Mouse (Mus musculus): ENCODE measurements around the gene Nomo1. TPM values are rescaled to one million over a fixed set of nuclear protein-coding genes. Genes with fewer than 3 reads are reported as not detected.
A peak's percentile ranks its signal among the peaks of the same experiment; 100 is the strongest.

Nomo1 gene
- total and polyA plus RNA-seq, 2 experiments, result 15.3 to 19.7 TPM

DNA sequence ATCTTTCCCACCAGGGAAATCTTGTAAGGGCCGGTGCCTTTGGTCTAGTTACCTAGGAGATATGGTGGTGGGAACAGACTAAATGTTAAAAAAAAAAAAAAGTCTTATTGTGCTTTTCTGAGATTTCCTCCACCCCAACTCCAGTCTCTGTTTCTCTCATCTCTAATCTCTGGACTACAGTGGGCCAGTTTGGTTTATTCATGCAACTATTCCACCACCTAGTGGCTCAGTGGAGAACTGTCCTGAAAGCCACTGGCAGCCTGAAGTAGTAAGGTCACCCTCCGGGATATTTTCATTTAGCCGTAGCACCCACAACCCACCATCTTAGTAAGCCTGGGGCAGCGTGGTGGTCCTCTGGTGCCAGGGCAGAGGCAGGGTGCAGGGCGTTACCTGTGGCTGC is 23.9 kb upstream of the Nomo1 start:
- Histone ChIP-seq H3K4me3 (ENCODE audit: insufficient read depth, low read depth, low read length) (no peak overlapping the region), H3K79me2 (ENCODE audit: control insufficient read depth, insufficient read depth, low read length) (no peaks in the 10 kb centered on the region), H3K27ac (replicated peaks; ENCODE audit: insufficient read depth, low read depth, low read length) (no peak overlapping the region), H3K4me1 (ENCODE audit: control insufficient read depth, insufficient read depth, low read length) (no peaks in the 10 kb centered on the region), H3K27me3 (ENCODE audit: control insufficient read depth, insufficient read depth, low read length) (no peaks in the 10 kb centered on the region), H3K9ac (ENCODE audit: low read depth, low read length) (no peak overlapping the region), H3K36me3 (ENCODE audit: control insufficient read depth, insufficient read depth, low read length) (peaks cover 17% of the 10 kb centered on the region)
- DNase-seq (ENCODE audit: extremely low read depth, low read depth, low spot score), result no peak
- no peak for TF ChIP-seq POLR2A (IDR thresholded peaks at IDR 0.05; ENCODE audit: extremely low read depth, insufficient read depth, low read length)
- TF ChIP-seq CTCF (IDR thresholded peaks at IDR 0.05; ENCODE audit: low read depth, low read length), result peak; percentile 43
- 53% methylated on average over 5 of the region's 5 CpGs for WGBS

DNA sequence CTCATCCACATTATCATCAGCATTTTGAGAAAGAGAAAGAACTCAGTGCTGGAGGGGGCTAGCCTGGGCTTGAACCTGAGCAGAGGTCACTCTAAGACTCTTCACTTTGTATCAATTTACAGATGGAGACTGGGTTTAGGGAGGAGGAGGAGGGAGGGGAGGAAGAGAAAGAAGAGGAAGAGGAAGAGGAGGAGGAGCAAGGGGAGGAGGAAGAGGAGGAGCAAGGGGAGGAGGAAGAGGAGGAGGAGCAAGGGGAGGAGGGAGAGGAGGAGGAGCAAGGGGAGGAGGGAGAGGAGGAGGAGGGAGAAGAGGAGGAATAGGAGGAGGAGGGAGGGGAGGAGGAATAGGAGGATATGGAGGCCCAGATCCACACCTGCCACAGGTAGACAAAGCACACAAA is 21.4 kb upstream of the Nomo1 start:
- Histone ChIP-seq H3K36me3 (ENCODE audit: control insufficient read depth, insufficient read depth, low read length) (peaks cover 36% of the 10 kb centered on the region), H3K27ac (replicated peaks; ENCODE audit: insufficient read depth, low read depth, low read length) (no peak overlapping the region), H3K4me1 (ENCODE audit: control insufficient read depth, insufficient read depth, low read length) (no peaks in the 10 kb centered on the region), H3K27me3 (ENCODE audit: control insufficient read depth, insufficient read depth, low read length) (no peaks in the 10 kb centered on the region), H3K4me3 (ENCODE audit: insufficient read depth, low read depth, low read length) (no peak overlapping the region), H3K9ac (ENCODE audit: low read depth, low read length) (no peak overlapping the region), H3K79me2 (ENCODE audit: control insufficient read depth, insufficient read depth, low read length) (no peaks in the 10 kb centered on the region)
- no peak for DNase-seq (ENCODE audit: extremely low read depth, low read depth, low spot score)
- no peak for TF ChIP-seq CTCF (IDR thresholded peaks at IDR 0.05; ENCODE audit: low read depth, low read length)
- no peak for TF ChIP-seq POLR2A (IDR thresholded peaks at IDR 0.05; ENCODE audit: extremely low read depth, insufficient read depth, low read length)

GRCm38 (mm10) chr7:46013266-46014010 is 20.1 kb upstream of the Nomo1 start:
- WGBS, result 82% methylated on average over 9 of the region's 9 CpGs
- Histone ChIP-seq H3K79me2 (ENCODE audit: control insufficient read depth, insufficient read depth, low read length) (no peaks in the 10 kb centered on the region), H3K27ac (replicated peaks; ENCODE audit: insufficient read depth, low read depth, low read length) (no peak overlapping the region), H3K9ac (ENCODE audit: low read depth, low read length) (no peak overlapping the region), H3K36me3 (ENCODE audit: control insufficient read depth, insufficient read depth, low read length) (peaks cover 44% of the 10 kb centered on the region), H3K27me3 (ENCODE audit: control insufficient read depth, insufficient read depth, low read length) (no peaks in the 10 kb centered on the region), H3K4me3 (ENCODE audit: insufficient read depth, low read depth, low read length) (no peak overlapping the region), H3K4me1 (ENCODE audit: control insufficient read depth, insufficient read depth, low read length) (no peaks in the 10 kb centered on the region)
- TF ChIP-seq CTCF (IDR thresholded peaks at IDR 0.05; ENCODE audit: low read depth, low read length) (no peak), POLR2A (IDR thresholded peaks at IDR 0.05; ENCODE audit: extremely low read depth, insufficient read depth, low read length) (no peak)
- no peak for DNase-seq (ENCODE audit: extremely low read depth, low read depth, low spot score)

DNA sequence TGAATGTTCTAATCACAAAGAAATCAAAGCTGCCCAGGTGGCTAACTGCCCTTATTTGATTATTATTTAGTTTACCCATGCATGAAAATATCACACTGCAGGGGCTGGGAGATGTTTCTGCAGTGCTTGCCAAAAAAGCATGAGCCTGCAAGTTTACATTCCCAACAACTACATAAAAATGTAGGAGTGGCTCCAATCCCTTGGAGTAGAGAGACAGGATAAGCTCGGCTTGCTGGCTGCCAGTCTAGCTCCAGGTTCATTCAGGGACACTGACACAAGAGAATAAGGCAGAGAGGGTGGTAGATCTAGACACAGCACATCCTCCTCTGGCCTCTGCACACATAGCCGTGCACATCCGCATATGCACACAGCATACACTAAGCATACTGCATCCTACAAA is 13.9 kb upstream of the Nomo1 start:
- no peak for DNase-seq (ENCODE audit: extremely low read depth, low read depth, low spot score)
- TF ChIP-seq CTCF (IDR thresholded peaks at IDR 0.05; ENCODE audit: low read depth, low read length), result no peak
- TF ChIP-seq POLR2A (IDR thresholded peaks at IDR 0.05; ENCODE audit: extremely low read depth, insufficient read depth, low read length), result no peak
- H3K27ac ChIP-seq (replicated peaks; ENCODE audit: insufficient read depth, low read depth, low read length), result no peak overlapping the region
- H3K4me3 ChIP-seq (ENCODE audit: insufficient read depth, low read depth, low read length), result no peak overlapping the region
- WGBS, result 70% methylated on average over 3 of the region's 3 CpGs
- no peaks in the 10 kb centered on the region for H3K79me2 ChIP-seq (ENCODE audit: control insufficient read depth, insufficient read depth, low read length)
- peaks cover 41% of the 10 kb centered on the region for H3K36me3 ChIP-seq (ENCODE audit: control insufficient read depth, insufficient read depth, low read length)
- H3K27me3 ChIP-seq (ENCODE audit: control insufficient read depth, insufficient read depth, low read length), result no peaks in the 10 kb centered on the region
- no peaks in the 10 kb centered on the region for H3K4me1 ChIP-seq (ENCODE audit: control insufficient read depth, insufficient read depth, low read length)
- no peak overlapping the region for H3K9ac ChIP-seq (ENCODE audit: low read depth, low read length)

DNA sequence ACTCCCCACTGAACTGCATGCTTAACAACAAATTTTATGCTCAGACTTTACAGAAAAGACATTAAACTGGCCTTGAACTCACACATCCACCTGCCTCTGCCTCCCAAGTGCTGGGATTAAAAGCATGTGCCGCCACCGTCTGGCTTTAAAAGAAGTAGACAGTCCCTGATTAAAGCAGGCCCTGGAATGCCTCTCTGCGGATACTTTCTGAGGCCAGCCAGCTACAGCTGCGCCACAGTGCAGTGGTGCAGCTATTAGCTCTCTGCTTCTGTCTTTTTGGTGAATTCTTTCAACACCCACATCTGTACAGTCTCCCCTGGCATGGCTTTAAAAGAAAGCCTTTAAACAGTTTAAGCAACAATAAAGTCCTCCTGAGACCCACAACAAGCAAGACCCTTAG is 11.5 kb upstream of the Nomo1 start:
- no peaks in the 10 kb centered on the region for H3K4me1 ChIP-seq (ENCODE audit: control insufficient read depth, insufficient read depth, low read length)
- H3K79me2 ChIP-seq (ENCODE audit: control insufficient read depth, insufficient read depth, low read length), result no peaks in the 10 kb centered on the region
- 90% methylated on average over 4 of the region's 4 CpGs for WGBS
- peaks cover 34% of the 10 kb centered on the region for H3K36me3 ChIP-seq (ENCODE audit: control insufficient read depth, insufficient read depth, low read length)
- no peak overlapping the region for H3K27ac ChIP-seq (replicated peaks; ENCODE audit: insufficient read depth, low read depth, low read length)
- H3K9ac ChIP-seq (ENCODE audit: low read depth, low read length), result no peak overlapping the region
- DNase-seq (ENCODE audit: extremely low read depth, low read depth, low spot score), result no peak
- H3K4me3 ChIP-seq (ENCODE audit: insufficient read depth, low read depth, low read length), result no peak overlapping the region
- TF ChIP-seq POLR2A (IDR thresholded peaks at IDR 0.05; ENCODE audit: extremely low read depth, insufficient read depth, low read length) (no peak), CTCF (IDR thresholded peaks at IDR 0.05; ENCODE audit: low read depth, low read length) (no peak)
- no peaks in the 10 kb centered on the region for H3K27me3 ChIP-seq (ENCODE audit: control insufficient read depth, insufficient read depth, low read length)

DNA sequence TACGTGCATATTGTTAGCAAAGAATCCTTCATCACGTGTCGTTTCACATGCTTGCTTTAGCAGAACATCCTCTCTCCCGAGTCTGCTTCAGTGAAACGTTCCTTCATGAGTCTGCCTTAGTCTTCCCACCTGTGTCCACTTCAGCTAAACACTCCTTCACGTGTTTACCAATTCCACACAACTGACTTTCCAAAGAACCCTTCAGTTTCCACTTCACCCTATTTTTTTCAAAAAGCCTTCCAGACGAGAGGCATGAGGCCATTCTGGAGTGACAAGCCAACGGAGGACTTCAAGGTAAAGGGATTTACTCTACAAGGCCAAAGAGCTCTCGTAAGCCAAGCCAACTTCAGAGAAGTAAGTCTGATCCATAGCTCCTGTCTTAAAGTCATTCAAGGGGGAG is 8.1 kb upstream of the Nomo1 start:
- H3K27ac ChIP-seq (replicated peaks; ENCODE audit: insufficient read depth, low read depth, low read length), result no peak overlapping the region
- H3K36me3 ChIP-seq (ENCODE audit: control insufficient read depth, insufficient read depth, low read length), result peaks cover 16% of the 10 kb centered on the region
- no peak for DNase-seq (ENCODE audit: extremely low read depth, low read depth, low spot score)
- no peaks in the 10 kb centered on the region for H3K27me3 ChIP-seq (ENCODE audit: control insufficient read depth, insufficient read depth, low read length)
- TF ChIP-seq POLR2A (IDR thresholded peaks at IDR 0.05; ENCODE audit: extremely low read depth, insufficient read depth, low read length) (no peak), CTCF (IDR thresholded peaks at IDR 0.05; ENCODE audit: low read depth, low read length) (no peak)
- no peak overlapping the region for H3K9ac ChIP-seq (ENCODE audit: low read depth, low read length)
- peaks cover 6% of the 10 kb centered on the region; the same call in 1 of the 2 replicates for H3K79me2 ChIP-seq (ENCODE audit: control insufficient read depth, insufficient read depth, low read length)
- H3K4me1 ChIP-seq (ENCODE audit: control insufficient read depth, insufficient read depth, low read length), result peaks cover 8% of the 10 kb centered on the region
- WGBS, result 87% methylated on average over 9 of the region's 9 CpGs
- no peak overlapping the region for H3K4me3 ChIP-seq (ENCODE audit: insufficient read depth, low read depth, low read length)

All from liver, adult 2 months (tissue).